Mouse (Mus musculus) frontal cortex, postnatal 25 days (tissue): Measurements from ENCODE around the gene Grik3.

Experiments
- DNase-seq, 2 experiments: peaks; one replicate each; pipeline ENCODE4 v3.0.0; 2022; ENCODE audit warnings: low spot score in 2 of 2

Grik3 gene

DNA sequence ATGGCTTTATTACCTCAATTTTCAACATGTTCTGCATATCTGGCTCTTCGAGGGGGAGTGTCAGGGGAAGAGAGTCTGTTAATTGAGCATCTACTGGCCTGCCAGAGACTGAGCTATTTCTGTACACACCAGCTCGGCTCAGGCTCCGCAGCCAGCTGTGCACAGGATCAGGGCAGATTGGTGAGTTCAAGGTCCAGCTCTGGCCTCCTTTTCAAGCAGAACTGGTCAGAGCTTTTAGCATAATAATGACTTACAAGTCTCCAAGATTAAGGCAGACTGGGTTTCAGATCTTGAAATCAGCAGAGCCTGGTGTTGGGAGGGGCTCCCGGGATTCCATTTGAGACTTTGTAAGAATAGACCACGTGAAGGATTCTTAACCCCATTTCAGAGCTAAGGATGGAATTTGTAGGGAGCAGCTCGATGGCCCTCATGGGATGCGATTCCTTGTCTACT lies 55.3 kb downstream of the Grik3 start:
- DNase-seq, result no peak

DNA sequence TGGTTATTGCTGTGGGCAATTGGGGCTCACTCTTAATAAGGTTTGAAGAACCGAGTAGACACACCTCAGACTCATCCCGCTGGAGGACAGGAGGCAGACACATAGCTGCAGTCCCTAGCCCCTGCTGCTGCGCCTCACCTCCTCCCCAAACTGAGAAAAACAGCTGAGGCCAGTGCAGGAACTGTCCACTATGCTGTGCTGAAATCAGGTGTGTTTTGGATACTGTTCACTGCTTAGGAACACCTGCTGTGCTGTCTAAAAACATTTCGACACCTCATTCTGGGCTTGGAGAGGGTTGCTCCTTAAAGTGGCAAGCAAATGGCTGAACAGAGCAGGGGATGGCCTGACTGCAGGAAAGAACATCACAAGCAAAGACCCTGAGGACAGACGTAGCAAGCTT lies 57.7 kb downstream of the Grik3 start:
- no peak for DNase-seq

DNA sequence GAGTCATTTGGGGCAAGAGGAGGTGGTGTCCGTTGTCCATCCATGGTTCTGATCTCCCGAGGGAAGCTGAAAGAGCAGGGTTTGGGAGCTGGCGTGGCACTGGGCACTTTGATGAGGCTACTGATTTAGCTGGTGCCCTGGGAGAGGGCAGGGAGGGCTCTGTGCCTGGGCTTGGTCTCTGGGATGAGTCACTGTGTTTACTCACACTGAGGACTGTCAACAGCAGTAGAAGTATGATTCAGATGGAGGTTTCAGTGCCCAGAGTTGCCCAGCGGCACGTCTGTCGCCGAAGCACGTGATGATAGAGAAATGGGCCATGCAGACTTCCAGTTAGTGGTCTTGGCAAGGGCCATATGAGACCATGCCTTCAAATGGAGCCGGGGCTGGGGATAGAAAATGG lies 63.3 kb downstream of the Grik3 start:
- no peak for DNase-seq

DNA sequence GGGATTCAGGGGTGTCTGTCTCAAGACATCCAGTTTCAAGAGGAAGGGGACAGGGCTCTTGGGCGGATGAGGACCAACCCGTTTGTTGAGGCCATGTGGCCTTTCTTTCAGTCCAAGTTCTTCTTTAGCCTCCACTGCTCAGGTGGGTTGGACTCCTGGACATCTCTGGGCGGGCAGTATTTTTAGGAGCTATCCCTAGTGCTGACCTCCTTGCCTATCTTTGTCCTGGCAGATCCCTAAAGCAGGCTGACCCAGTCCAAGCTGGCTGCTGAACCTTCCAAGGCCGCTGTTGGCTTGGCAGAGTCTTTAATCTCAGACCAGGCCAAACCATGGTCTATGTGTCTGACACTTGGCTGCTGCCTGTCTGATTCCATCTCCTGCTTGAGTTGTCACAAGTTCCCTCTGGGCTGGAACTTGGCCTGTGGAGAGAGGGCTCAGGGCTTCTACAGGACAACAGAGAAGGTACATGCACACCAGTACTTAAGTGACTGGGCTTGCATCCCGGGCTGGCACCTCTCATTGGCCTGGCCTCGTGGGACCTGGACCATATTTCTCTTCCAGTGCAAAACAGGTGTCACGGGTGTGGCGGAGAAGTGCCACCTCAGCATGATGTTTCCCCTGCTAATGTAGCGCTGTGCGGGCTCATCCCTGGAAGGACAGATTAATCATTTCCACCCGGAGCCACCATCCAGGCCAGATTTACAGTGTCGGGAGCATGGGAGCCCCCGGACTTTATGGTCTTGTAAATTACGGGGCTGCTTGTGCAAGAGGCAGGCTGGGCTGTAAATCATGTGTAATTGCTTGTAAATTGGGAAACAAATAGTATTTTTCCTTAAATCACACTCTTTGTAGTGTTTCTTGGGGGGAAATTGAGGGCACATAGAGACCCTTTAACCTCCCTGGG lies 66.2 kb downstream of the Grik3 start:
- DNase-seq, result no peak

DNA sequence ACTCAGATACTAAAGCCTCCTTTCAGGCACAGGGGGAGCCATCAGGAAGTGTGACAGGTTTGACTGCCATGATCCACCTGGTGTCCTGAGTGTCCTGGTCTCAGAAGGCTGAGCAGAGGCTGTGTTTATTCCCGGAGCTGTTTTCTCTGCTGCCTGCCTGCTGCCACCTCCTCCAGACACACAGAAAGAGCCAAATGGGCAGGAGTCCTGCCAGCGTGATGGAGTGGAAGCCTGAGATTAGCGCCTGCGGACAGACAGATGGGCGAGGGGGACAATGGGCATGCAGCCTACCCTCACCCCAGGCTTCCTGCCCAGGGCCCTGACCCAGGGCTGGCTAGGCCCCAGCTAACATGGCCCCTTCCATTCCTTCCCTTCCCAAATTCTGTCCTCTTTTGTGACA lies 69.1 kb downstream of the Grik3 start:
- DNase-seq, result no peak

DNA sequence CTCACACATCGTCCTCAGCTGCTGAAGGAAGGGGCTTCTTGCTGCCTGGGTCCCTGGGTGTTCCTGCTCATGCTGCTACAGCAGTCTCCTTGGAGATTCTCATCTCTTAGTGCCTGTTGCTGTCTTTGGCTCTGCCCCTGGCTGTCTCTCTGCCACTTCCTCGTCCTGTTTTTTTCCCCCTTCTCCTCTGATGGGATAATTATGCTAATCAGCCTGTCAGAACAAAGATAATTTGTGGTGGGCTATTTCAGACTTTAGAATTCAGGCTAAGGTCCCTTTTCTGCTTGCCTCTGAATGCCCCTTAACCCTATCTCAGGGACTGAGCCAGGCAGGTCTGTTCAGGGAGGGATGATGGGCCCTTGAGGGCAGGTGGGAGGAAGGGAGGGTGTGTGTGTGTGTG lies 70.3 kb downstream of the Grik3 start:
- no peak for DNase-seq

DNA sequence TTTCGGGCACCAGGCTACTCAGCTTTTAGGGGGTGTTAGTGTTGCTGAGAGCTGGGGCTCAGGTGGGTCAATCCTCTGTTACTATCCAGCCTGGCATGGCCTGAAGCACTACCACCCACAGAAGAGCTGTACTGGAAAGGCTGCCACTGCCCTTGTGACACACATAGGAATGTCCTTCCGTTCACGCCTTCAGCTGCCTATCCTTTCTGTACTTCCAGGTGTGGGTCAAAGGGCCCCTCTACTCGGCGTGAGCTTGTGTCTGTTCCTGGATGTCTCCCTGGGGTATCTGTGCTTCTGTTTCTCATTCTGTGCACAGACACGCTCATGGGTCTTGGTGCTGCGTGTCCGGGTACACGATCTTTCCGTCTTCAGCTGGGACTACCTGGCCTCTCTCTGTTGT lies 73.1 kb downstream of the Grik3 start:
- no peak for DNase-seq

DNA sequence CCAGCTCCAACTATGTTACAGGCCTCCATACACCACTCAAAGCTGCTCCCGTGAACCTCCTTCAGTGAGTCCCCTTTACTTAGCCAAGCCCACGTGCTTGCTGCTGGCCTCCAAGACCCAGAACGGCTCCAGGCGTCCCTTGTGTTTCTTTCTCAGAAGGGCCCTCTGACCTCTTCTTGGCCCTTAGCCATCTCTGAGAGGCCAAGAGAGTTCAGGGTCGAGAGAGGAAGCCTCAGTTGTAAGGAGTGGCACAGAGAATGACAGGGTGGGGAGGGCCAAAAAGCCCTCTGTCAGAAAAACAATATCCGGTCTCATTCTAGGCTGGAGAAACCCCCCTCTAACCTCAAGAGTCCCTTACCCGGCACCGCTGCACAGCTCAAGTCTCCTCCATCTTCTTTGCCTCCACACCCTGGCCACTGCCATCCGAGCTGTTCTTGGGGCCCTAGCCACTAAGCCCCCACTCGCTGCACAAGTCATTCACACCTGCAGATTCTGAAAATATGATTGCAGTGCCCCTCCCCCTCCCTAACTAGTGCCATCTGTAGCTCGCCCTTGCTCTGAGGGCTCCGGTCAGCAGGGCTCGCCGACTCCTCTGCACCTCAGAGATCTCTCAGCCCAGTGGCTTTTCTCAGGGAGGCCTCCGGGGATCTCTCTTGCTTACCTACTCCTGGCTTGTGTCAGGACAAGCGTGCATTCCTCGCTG lies 73.7 kb downstream of the Grik3 start:
- DNase-seq, result no peak

DNA sequence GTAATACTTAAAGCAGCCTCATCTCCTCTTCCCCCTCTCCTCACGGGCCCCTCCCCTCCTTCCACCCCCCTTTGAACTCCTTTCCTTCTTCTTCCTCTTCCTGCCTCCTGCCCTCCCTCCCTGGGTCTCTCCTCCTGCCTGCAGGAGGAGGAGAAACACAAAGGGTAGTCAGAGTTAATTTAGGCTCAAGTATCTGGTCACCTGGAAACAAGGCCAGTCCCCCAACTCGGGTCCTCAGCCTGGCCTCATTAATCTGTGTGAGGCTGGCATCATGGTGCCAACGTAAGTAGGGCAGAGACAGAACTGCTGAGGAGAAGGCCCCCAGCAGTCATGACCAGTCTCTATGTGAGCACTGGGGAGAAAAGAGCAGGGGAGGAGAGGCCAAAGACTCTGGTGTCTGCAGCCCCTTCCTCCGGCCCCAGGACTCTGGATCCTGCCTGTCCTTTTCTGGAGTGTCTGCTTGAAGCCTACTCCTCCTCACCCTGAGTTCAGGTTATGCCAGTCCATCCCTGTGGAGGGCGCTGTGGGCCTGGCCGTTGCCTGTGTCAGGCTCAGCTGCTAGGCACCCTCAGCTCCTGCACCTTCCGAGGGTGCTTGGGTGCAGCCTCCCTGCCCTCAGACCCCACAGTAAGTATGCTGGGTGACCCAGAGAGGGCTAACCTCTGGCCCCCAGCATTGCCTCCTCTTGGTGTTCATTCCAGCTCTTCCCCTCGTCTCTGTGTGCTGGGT lies 75.4 kb downstream of the Grik3 start:
- DNase-seq, result no peak

DNA sequence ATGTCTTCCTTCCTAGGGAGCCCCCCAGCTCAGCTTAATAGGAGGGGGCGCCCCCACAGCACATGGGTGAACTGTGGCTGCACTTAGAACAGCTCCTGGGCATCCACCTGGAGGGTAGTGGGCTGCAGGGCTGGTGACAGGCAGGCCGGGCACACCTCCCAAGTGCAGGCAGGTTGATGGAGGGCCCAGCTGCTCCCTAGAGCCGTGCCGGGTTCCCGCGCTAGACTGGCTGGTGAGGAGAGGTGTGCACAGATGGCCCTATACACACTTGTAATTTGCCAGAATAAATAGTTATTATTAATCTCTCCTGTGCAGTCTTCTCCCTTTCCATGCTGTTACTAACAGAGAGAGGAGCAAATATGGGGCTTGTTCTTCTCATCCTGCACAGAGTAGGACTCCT lies 77.7 kb downstream of the Grik3 start:
- no peak for DNase-seq

DNA sequence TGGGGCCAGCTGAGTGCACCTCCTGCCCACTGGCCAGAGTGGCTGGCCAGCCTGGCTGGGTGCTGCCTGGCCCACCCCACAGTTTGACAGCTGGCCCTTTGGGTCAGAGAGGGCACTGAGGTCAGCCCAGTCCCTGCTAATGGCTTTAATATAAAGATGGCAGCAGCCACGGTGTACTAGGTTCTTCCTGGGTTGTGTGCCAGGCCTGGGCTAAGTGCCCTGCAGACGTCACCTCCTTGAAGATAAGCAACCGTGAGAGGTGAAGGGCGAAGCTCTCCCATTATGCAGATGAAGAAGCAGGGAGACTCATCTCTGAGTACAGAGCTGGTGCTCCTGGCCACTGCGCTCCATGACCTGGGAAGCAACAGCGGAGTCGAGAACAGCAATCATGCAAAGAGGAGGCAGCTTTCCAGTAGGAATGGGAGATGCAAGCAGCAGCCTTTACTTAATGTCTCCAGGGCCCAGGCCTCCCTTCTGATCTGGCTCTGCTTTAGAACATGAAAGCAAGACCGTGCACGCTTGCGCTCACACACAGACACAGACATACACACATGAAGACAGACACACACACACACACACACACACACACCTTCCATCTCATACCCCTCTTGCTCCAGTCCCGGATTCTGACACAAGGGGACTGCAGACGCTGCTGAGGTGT lies 81.3 kb downstream of the Grik3 start:
- DNase-seq, result no peak

DNA sequence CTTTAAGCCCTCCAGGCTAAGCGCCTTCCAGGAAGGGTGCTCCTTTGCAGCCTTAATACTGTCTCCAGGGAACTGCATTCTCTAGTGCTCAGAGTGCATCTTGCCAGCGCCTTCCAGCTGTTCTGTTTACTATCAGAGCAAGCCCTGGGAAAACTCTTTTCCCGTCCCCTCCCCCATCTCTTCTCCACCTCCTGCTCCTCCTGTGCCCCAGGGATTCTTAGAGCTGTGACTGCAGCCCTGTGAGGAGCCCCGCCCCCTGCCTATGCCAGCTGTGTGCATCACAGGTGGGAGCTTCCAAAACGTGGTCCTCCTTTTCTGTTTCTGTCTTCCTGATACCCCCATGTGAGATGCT lies 81.8 kb downstream of the Grik3 start:
- DNase-seq, result no peak

DNA sequence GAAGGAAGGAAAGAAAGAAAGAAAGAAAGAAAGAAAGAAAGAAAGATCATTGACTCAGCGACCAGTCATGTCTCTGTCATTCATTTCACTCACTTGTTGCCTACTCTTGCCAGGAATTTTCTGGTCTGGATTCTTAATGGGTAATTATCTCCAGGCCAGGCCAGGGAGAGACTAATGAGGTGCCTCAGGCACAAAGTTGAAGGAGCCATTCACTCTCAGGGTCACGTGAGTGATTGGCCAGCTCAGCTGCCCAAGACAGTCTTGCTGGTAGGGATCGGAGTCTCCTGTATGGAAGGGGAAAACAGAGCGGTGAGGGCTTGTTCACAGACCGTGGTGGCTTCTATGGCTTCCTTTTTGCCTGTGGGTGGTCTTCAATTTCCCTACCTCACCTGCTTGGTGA lies 82.5 kb downstream of the Grik3 start:
- DNase-seq, result no peak

DNA sequence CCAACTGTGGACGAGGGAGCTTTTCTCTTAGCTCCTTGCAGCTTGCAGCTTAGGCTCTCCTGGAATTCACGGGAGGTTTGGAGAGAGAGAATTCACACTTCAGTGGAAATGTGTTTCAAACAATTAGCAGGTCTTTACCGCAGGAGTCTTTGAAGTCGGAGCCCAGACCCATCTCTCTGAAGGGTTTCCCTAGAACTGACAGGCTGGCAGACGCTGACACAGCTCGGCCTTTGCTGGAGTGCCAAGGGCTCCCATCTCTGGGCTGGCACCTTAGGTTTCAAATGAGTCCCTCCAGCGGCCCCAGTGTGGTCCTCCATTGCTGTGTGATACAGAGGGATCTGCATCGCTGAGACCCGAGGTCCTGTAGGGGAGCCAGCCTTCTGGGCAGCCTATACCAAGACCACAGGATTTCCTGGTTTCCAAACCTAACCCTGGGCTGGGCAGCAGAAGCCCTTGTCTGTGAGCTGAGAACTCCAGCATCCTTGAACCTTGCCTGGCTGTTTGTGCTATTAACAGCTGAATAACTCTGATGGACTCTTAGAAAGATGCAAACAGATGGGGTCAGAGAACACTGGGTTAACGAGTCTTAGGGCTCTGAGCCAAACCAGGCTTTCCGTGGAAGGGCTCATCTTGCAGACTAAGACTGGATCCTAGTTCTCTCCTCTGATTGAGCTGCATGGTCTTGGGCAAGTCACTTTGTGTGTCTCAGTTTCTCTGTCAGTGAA lies 83.6 kb downstream of the Grik3 start:
- DNase-seq, result no peak

DNA sequence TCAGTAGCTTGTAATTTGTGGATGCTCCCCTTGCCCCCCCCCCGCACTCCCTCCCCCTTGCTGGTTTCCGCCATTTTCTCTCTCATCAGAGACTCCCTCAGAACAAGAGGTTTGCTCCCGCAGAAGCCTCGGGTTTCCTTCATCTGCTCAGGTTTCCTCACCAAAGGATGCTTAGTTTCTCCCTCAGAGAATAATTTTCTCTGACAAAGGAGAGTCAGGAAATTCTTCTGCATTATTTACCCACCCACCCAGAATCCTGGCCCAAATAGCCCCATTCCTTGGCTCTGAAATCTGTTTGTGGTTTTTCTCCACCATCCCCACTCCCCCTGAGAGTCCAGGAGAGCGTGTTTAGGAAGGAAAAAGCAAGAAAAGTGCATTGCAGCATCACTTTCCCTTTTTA lies 89.8 kb downstream of the Grik3 start:
- DNase-seq, result no peak

DNA sequence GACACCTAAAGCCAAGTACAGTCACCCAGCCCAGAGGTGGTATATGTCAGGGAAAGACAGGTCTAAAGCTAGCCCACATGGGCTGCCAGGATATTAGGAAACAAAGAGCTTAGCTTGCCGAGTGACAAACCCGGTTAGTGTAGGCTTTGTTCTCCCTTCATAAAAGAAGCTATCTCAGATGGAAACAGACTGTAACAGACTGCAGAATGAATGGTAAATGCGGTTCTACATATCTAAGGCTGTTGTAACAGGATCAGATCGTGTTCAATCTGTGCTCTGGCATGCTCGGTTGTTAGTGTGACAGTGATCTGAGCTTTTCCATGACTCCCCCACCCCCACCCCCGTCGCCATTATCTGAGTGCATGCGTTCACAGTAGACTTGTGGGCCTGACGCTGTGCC lies 92.8 kb downstream of the Grik3 start:
- DNase-seq, result no peak

DNA sequence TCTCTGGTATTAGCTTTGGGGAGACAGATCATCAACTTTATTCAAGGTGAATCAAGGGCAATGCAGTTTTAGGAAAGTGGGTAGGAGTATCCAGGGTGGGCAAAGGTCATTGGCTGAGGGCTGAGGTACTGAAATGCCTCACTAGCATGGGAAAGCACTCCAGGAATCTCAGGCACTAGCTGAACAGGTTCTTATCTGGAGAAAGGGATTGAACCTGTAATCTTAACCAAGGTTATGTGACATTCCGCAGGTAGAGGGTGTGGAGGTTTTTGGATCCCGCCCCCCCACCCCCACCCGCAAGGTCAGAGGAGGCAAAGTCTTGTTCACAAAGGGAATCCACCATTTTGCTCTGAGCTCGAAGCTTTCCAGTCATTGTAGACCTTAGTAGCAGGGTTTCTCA lies 93.4 kb downstream of the Grik3 start:
- DNase-seq, result no peak

DNA sequence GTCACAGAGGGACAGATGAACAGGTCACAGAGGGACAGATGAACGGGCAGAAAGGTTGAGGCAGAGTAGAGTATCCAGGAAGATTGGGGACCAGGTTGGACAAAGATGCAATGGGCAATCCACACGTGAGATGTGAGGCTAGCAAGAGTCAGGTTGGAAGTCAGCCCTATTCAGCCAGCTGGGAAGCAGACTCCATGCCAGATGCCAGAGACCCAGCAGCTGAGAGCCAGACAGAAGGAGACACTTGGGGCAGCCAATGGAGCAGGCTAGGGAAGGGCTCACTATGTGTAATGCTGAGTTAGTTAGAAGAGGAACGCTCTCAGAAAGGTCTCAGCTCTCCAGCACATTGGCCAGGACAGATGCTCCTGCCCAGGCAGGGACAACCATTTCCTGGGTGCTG lies 94.2 kb downstream of the Grik3 start:
- DNase-seq, result no peak

DNA sequence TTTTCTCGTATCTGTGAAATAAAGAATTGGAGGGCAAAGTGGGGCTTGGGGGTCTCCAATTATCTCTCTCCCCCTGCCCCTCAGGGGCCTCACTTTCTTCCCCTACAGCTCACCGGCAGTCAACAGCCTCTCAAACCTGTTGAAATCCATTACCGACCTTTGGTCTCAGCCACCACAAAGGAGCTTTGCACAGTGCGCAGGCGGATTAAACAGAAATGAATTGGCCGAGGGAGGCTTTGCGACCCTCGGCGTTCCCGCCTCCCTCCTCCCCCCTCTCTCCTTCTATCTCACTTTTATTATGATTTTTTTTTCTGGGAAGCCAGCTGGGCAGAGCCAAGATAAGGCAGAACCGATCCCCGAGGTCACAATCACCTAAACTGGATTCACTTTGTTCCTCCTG lies 97.1 kb downstream of the Grik3 start:
- no peak for DNase-seq

DNA sequence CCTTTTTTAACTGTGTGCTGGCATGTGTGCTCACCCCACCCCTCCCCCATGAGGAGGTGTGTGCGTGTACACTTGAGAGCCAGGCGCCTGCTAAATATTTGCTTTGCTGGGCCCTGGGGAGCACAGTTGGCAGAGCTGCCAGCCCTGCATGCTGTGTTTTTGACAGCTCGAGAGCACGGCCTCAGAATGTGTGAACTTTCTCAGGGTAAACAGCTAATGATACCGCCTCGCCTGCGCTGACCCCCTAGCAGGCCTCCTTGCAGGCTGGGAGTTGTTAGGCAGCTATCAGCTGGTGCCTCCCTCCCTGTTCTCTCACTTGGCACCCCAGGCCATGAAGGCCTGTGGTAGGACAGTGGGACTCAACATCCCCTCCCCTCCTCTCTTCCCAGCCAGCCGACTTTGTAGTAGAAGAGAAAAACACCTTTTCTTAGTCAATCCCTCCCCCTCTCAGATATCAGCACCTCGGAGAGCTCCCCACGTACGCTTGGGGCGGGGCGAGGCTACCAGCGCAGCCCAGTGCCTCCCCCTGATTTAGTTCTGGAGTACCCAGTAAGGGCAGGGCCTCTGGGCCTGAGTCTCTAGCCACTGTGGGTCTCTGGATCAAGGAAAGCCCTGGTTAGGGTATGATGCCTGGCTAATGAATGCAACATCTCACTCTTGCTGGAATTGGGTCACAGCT lies 99.9 kb downstream of the Grik3 start:
- no peak for DNase-seq

DNA sequence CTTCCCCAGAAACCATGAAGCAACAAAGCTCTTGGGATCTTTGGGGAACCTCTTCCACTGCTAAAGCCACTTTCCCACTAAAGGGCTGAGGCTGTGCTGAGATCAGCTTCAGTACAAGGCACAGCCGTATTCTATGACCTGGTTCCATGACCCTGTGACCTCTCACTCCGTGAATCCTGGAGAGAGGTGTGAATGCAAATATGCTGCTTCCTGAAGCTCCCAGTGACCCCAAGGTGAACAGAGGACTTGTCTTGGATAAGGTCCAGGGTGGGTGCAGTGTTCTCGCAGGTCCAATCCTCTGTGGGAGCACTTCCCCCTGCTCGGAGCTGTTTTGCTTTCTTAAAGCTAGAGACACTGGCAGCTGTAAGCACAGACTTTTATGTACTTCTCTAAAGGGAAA lies 102.2 kb downstream of the Grik3 start:
- no peak for DNase-seq
